Mouse (Mus musculus) gastrocnemius, adult 8-10 months (tissue): Measurements from ENCODE around the gene Adgrl1. TPM values are rescaled to one million over a fixed set of nuclear protein-coding genes. Genes with fewer than 3 reads are reported as not detected.

ENCODE experiments used
- DNase-seq, 2 experiments: peaks; one replicate each; pipeline ENCODE4 v3.0.0; 2022; ENCODE audit warnings: low spot score in 2 of 2
- microRNA-seq: library from miRNA; unstranded; fragments of <30 nt; microRNA quantifications from one replicate; pipeline ENCODE4 v1.2.0, GENCODE M21; 2022
- total RNA-seq, 4 experiments: library from RNA; stranded (reverse); gene quantifications; 2 replicates each; pipeline ENCODE4 v1.2.4; 2022

Gene Adgrl1
- total RNA-seq, 4 experiments from 2014 or later: 9.8 to 17.5 (median 12.5) TPM

DNA sequence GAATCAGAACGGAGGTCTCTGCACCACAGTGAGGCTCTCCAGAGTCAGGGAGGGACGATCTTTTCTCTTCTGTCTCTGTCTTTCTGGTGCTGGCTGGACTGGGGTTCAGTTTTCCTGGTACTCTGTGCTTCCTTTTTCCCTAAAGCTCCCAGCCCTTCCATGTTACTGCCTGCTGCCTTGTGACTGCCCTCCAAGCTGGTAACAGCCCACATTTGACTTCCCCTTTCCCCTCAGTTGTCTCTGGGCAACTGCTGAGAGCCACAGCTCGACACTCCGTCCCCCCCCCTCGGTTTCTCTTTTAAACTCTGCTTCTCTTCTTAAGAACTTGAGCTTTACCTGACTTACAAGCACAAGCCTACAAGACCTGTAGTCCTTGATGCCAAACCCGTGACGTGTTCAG lies 89.3 kb downstream of the Adgrl1 start:
- DNase-seq: no peak

DNA sequence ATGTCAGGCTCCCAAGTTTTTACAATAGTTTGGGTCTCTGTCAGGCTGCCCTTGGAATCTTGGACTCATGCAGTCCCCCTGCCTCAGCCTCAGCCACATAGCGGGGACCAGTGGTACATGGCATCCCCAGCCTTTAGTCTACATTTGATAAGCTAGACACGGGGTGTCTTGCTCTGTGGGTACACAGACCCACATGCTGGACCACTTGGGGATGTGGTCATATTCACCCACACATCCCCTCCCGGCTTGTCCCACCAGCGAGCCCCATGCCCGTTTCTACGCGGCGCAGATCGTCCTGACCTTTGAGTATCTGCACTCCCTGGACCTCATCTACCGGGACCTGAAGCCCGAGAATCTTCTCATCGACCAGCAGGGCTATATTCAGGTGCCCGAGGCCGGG lies 90.3 kb downstream of the Adgrl1 start:
- no peak for DNase-seq

Small RNA genes lying within 50 kb of the gene (microRNA-seq; reads per million reads assigned to microRNA genes)
- gene Gm44330 (not detected), gene Gm44450 (not detected)

Other genes with a start within 250 kb of the Adgrl1 start
- 10 to 100 TPM; 14.5 to 18.1 (median 17.6) TPM for gene Gipc1, start 247.4 kb upstream of the Adgrl1 start, total RNA-seq
- under 1 TPM in 2 of 4 experiments, not detected in 2; 0.15 to 0.16 TPM for gene Ptger1, start 233.4 kb upstream of the Adgrl1 start, total RNA-seq
- gene Pkn1, start 200.9 kb upstream of the Adgrl1 start, total RNA-seq: 10 to 100 TPM; 23.2 to 24.1 (median 23.6) TPM
- gene Ddx39, start 184.9 kb upstream of the Adgrl1 start, total RNA-seq: 10 to 100 TPM; 10.6 to 12.0 (median 11.7) TPM
- 10 to 100 TPM; 14.6 to 17.2 (median 15.6) TPM for gene Adgre5, start 158.8 kb upstream of the Adgrl1 start, total RNA-seq
- under 1 TPM; 0.24 to 0.94 (median 0.58) TPM for gene Gm10644, start 55.1 kb downstream of the Adgrl1 start, total RNA-seq
- under 1 TPM; 0.31 to 0.56 (median 0.41) TPM for gene Asf1b, start 55.4 kb downstream of the Adgrl1 start, total RNA-seq
- gene Prkaca, start 72.9 kb downstream of the Adgrl1 start, total RNA-seq: 100 to 1,000 TPM; 144 to 161 (median 159) TPM
- gene Samd1, start 97.6 kb downstream of the Adgrl1 start, total RNA-seq: 10 to 100 TPM; 14.6 to 17.7 (median 16.2) TPM
- gene 1700067K01Rik, start 101.4 kb downstream of the Adgrl1 start, total RNA-seq: not detected
- 1 to 10 TPM; 1.1 to 3.9 (median 2.5) TPM for gene 2210011C24Rik, start 112.1 kb downstream of the Adgrl1 start, total RNA-seq
- under 1 TPM in 2 of 4 experiments, not detected in 2; 0.11 to 0.16 TPM for gene Palm3, start 121.4 kb downstream of the Adgrl1 start, total RNA-seq
- gene Il27ra, start 142.5 kb downstream of the Adgrl1 start, total RNA-seq: under 1 TPM; 0.27 to 0.56 (median 0.43) TPM
- gene Rln3, start 144.9 kb downstream of the Adgrl1 start, total RNA-seq: not detected
- 1 to 10 TPM in 2 of 4 experiments, under 1 TPM in 2; 0.77 to 1.4 (median 1.1) TPM for gene Gm10643, start 165.0 kb downstream of the Adgrl1 start, total RNA-seq
- gene Rfx1, start 166.7 kb downstream of the Adgrl1 start, total RNA-seq: 1 to 10 TPM; 3.1 to 4.9 (median 3.8) TPM
- gene Dcaf15, start 204.7 kb downstream of the Adgrl1 start, total RNA-seq: 1 to 10 TPM; 4.3 to 5.2 (median 4.7) TPM
- gene Podnl1, start 225.9 kb downstream of the Adgrl1 start, total RNA-seq: not detected
- 10 to 100 TPM; 14.0 to 20.0 (median 15.4) TPM for gene Cc2d1a, start 247.8 kb downstream of the Adgrl1 start, total RNA-seq
- under 1 TPM; 0.16 to 0.46 (median 0.30) TPM for gene 4930432K21Rik, start 247.9 kb downstream of the Adgrl1 start, total RNA-seq